Mouse (Mus musculus): ENCODE measurements at regions not wholly inside any gene's neighbourhood (a gene's known extent, or its start where the extent isn't known, plus 50 kb on each side); places are given as distances from the start of the nearest gene placed in this dataset.
A peak's percentile ranks its signal among the peaks of the same experiment; 100 is the strongest.
"Not testable (repeated sequence)": the region's sequence is repeated elsewhere in the genome, so short reads cannot be mapped to it uniquely, and the experiment has no call there.

DNA sequence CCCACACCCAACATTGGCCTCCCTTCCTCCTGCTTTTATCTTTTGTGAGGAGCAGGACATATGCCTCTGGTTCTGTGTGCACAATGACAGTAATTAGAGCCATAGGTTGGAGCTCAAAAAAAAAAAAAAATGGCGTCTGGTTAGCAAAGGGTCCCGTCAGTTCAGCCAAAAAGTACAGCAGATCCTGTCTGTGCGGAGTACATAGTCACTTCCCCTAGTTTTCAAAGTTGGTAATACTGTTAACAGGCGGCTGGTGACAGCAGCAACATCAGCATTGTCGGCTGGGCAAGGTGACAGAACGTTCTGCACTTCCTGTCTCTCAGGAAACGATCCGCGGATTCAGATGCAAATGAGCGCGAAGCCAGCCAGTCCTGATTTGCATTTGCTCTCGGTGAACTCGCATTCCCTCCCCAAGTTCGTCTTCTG lies 642.4 kb upstream of the Gm19410 start:
- no peak for DNase-seq (ENCODE audit: low read depth)

DNA sequence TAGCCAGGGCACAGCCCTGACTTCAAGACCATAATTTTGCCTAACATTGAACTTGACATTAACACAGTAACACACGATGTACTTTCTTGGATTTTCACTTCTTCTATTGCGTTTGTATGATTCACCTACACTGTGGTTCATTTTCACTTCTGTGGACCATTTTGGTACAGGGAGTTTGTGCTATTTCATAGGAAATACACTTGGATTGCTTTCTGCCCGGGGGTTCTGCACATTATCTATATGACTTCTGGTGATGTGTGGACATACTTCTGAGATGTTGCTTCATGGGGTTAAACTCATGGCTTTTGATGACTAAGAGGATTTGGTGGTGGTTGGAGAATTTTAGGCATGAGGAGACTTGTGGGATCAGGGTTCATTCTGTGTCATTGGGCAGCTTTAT lies 640.4 kb upstream of the Gm19410 start:
- DNase-seq (ENCODE audit: low read depth) = no peak

DNA sequence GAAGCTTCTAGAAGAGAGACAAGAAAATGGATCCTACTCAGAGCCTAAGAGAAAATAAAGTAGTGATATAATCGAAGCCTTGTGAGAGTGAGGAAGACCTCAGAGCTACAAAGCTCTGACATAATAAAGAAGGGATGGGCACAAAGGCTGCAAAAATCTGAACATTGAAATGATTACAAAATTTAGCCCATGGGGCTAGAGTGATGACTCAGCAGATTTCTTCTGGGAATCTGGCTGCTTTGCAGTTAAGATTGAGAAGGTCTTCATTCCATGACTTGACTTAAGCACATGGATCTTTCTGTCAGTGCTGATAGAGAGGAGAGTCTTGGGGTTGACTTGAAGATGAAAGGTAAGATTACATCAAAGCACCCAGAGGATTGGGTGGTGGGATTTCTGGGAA lies 633.3 kb upstream of the Gm19410 start:
- DNase-seq (ENCODE audit: low read depth) = no peak

DNA sequence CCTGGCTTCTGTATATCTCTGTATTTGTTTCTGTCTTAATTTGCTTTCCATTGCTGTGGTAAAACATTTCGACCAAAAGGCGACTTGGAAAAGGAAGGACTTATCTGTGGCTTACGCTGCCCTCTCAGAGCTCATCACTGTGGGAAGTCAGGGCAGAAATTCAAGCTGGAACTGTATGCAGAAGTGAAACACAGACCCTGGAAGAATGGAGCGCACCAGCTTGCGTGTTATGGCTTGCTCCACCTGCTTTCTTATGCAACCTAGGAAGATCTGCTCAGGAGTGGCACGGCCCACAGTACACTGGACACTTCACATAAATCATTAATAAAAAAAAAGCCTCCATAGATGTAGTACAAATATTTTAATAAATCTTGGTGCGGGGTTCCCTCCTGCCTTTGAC lies 630.0 kb upstream of the Gm19410 start:
- DNase-seq (ENCODE audit: low read depth) = no peak

DNA sequence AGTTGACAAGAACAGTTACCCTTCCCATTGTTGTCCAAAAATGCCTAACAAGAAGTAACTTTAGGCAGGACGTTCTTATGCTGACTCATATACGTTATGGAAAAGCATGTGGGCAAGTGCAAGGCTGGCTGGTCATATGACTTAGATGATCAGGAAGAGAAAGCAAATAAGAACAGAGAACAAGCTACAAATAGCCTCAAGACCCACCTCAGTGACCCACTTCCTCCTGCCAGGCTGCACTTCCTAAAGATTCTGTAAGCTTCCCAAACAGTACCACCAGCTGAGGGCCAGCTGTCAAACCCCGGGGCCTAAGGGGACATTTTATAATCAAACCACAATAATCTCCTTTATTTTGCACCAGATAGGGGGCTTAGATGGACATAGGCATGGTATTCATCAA lies 628.9 kb upstream of the Gm19410 start:
- no peak for DNase-seq (ENCODE audit: low read depth)

DNA sequence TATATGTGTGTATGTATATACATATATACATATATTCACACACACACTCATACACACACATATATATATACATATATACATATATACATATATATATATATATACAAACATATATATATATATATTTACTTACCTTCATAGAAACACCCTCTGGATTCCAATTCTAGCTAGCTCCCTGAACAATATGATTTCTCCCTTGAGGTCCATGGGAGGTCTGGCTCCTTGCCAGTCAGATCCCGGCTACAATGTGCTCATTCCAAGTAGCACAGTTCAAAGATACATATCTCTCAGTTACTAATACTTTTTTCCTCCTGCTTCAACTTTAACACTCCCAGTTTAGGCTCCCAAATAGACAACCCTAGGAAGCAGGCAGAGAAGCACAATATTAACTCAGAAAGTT lies 624.8 kb upstream of the Gm19410 start:
- no peak for DNase-seq (ENCODE audit: low read depth)

DNA sequence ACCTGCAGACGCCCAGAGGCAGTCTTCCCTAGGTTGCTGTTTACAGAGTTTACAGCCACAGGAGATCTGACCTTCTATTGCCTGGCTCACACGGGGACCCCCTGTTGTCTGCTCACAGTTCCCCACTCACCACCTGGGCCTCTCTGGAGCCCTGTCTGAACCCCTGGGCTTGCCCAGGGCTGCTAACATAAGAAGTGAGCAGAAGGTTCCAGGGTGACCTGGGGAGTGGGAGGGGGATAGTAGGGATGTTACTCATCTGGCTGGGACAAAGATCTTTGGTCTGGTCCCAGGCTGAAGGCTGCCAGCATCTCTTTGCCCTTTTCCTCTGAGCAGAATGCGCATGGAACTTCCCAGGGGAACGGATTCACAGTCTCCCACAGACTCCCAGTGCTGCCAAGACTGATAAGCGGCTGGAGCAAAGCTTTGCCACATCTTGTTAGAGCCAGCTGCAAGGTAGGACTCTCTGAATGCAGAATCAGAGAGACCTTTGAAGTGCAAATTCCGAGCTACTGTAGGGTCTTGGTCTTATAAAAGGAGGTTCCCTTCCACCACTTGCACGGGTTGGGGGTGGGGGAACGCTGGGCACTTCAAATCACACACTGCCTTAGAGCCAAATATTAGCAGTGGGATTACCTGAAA lies 622.5 kb upstream of the Gm19410 start:
- DNase-seq (ENCODE audit: low read depth) = no peak

DNA sequence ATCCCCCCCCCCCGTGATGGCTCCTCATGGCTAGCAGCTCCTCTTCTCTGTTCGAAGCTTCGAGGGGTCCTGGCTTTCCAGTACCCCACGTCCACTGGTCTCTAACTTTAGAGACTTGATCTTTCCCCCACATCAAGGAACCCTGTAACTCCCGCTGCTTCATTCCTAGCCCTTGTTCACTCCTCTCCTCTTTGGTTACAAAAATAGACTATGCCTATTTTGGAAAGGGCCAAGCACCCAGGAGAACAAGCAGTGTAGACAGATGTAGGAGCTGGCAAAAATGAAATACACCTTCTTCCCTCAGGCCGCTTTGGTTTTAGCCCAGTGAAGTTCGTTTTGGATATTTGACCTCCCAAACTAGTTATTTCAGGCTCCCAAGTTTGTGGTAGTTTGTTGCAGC lies 621.9 kb upstream of the Gm19410 start:
- DNase-seq (ENCODE audit: low read depth) = no peak

DNA sequence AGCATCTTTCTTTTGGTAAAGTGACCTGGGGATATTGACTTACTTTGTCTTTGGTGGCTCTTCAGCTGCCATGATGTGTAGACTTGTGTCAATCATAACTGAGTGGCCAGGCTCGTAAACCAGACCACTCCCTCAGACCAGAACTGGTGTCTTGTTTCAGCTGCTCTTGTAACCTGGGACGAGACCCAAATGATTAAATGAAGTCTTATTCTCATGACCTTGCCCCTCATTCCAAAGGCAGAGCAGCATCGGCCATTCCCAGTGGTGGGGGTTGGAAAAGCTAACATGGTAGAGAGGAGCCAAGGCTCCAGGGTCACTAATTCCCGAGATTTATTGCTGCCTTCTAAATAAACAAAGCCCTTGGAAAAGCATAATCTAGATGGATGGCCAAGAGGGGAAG lies 621.2 kb upstream of the Gm19410 start:
- DNase-seq (ENCODE audit: low read depth) = no peak

DNA sequence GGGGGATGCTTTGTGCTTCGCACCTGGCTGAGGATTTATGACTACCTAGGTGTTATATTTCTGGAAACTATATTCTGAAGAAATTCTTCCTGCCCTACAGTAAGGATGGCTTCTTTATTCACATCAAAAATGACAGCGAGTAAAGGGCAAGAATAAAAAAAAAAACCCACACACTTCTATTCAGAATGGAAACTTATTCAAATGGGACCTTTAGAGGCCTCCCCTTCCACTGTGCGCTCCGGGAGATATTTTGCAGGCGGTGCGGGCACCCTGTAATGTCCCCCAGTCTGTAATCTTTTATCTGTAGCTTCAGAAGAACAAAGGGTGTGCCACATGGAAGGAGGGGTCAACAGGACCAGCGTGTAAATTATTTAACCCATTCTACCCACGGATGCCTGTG lies 618.1 kb upstream of the Gm19410 start:
- no peak for DNase-seq (ENCODE audit: low read depth)

DNA sequence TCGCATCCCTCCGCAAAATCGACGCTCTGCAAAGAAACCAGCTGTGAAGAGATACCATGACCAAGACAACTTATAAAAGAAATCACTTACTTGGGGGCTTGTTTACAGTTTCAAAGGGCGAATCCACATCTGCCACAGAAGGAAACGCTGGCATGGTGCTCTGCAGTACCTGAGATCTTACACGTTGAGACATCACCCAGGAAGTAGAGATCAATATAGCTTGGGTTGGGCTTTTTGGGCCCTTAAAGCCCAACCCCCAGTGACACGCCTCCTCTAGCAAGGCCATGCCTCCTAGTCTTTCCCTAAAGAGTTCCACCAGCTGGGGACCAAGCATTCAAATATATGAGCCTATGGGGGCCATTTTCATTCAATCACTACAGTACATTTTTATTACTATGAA lies 617.6 kb upstream of the Gm19410 start:
- no peak for DNase-seq (ENCODE audit: low read depth)

DNA sequence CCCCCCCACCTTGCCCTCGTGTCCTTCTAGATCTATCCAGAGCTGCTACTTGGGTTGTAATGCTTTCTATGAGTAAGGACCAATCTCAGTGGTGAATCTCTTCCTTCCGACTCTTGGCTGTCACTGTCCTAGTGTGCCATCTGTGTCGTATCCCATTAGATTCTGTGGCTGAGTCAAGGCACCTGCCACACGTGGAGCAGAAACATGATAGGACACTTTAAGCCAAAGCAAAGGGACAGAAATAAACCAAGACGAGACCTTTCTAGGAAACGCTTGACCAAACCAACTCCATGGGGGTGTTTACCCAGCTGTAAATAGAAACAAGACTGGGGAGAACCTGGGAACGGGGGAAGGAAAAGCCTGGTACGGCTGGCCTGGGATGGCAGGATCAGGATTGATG lies 613.0 kb upstream of the Gm19410 start:
- no peak for DNase-seq (ENCODE audit: low read depth)

DNA sequence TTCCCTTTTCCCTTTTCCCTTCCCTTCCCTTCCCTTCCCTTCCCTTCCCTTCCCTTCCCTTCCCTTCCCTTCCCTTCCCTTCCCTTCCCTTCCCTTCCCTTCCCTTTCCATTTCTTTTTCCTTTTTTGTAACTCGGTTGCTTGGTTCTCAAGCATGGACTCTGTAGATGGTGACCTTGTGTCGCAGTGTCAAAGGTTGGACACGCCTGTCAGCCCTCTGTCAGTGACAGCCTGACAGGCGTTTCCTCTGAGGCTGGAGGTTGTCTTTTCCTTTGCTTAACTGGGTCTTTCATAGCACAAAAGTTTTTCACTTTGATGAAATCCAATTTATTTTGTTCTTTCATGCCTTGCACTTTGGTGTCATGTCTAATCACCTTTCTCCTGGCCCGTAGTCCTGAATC lies 609.3 kb upstream of the Gm19410 start:
- DNase-seq (ENCODE audit: low read depth) = no peak

DNA sequence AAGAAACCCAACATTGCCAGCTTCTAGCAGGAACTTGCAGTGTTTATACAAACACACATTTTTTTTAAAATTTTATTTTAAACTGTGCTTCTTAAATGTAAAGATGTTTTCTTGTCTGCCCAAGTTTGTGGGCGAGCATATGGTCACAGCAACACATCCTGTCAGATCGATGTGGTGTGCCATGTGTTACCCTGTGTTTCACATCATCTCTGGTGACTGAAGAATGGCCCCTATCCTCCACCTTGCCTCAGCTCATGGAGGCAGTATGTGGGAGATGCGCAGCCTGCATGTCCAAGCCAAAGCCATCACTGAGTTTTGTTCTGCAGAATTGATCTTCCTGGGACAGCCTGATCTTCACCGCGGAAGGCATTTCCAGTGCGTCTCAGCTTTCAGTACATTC lies 607.9 kb upstream of the Gm19410 start:
- DNase-seq (ENCODE audit: low read depth) = no peak

DNA sequence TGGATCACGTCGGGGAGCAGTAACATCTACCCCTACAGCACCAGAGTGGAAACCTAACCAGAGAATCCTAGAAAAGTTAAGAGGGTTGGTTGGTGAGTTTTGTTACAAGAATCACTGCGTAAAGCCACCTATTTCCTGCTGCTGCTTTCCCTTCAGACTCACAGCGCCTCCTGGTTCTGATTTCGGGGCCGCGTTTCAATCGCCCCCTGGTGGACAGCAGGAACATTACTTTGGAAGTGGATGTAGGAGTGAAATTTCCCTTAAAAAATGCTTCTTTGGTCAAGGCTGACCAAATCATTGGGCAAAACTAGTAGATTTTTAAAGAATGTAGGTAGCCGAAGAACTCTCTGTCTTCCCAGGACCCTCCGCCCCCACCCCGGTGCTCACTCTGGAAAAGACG lies 606.3 kb upstream of the Gm19410 start:
- peak; percentile 67 for DNase-seq (ENCODE audit: low read depth)

DNA sequence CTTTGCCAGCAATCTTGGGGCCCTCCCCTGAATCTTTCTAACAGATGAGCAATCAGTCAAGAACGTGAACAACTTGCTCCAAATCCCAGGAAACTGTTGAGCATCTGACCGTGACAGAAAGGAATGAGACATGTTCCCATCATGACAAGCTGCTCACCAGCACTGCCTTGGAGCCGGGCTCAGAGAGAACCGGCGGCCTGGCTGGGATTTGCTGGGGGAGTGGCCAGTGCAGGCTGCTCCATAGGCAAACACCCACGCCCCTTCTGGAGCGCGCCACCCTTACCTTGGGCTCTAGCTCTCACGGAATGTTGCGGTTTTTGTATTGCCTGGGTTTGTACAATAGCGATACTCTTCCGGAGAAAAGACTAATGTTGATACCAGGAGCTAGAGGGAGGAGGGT lies 605.4 kb upstream of the Gm19410 start:
- DNase-seq (ENCODE audit: low read depth) = peak; percentile 9

DNA sequence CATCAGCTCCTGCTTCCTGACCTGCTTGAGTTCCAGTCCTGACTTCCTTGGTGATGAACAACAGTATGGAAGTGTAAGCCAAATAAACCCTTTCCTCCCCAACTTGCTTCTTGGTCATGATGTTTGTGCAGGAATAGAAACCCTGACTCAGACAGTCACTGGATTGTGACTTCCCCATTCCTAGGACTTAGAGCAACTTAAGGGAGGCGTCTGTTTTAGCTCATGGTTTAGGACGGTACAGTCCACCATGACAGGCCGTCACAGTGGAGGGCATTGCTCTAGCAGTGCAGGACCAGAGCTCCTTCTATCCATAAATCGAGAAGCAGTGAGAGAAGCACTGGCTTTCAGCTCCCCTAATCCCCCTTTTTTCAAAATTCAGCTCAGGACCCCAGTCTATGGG lies 603.4 kb upstream of the Gm19410 start:
- DNase-seq (ENCODE audit: low read depth) = not testable (repeated sequence)

DNA sequence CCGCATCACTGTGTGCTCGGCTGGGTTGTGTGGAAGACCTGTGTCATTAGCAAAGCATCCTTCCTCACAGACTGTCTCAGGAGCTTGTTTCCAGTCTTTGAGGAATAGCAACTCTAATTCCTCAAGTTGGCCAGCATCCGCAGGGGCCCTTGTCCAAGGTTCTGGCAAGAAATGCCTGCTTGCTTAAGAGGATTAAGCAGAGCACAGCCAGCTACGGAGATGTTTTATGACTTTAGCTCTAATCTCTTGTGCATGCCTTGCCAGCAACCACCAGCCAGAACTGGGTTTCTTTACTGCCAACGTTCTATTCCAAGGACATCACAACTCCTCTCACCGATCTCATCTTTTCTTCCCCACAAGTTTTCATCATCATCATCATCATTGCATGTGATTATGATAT lies 599.0 kb upstream of the Gm19410 start:
- peak; percentile 9 for DNase-seq (ENCODE audit: low read depth)

DNA sequence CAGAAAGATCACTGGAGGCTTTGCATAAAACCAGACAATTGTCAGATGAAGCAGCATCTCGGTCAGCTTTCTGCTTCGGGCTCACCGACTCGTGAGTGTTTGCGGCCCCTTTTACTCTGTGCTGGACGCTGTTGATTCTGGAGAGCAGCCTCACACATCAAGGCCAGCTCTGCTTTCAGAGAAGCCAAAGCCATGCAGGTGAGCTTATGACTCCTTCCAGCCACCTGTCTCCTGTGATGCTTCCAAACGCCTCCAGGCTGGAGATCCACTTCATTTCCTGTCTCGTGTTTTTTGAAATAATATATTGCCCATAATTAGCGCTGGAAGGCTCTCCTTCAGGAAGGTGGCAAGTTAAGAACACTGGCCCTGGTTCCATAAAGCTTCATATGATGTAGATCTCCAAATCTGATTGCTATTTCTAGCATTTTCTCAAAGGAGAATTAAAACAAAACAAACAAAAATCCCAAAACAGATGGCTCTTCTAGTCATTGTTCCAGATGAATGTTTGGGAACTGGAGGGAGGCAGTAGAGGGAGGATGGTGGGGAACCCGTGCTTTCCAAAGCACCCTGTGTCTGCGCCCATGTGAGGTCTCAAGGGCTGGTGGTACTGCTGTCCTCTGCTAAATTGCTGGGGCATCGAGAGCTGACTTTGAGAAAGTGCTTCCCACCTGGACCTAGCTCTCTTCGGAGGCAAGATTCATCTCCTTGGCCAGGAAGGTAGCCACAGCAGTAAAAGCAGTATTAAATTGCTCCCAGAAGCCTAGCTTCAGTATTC lies 593.9 kb upstream of the Gm19410 start:
- no peak for DNase-seq (ENCODE audit: low read depth)

DNA sequence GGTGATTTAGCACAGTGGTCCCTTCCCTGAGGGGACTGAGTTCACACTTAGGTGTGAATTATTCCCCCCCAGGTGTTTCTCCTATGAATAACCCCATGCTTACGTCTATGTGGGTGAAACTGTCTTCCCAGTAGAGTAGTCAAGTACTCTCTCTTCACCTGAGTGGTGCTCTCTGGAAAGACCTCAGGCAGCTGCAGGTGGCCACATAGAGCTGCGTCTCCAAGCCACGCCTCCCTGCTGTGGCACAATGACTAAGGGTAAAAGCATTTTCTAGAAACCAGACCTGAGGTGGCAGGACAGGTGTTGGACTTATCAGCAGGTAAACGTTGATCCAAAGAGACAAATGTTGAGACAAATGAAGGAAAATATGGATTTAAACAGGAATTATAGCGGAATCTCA lies 588.3 kb upstream of the Gm19410 start:
- DNase-seq (ENCODE audit: low read depth) = no peak

DNA sequence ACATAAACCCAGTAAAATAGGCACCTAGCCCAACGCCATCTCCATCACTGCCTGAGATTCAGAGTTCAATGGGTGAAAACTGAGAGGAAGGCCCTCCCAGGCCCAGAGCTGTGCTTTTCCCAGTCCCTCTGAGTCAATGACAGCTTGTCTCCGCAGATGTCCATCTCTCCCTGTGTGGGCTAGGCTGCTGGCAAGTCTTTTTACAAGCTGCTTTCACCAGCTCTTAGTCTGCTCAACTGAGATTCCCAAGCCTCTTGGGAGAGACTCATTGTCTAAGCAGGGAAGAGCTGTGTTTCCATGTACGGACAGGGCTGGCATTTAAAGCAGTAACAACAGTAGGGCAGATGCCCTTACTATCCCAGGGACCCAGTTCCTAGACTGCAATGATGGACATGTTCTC lies 585.5 kb upstream of the Gm19410 start:
- DNase-seq (ENCODE audit: low read depth) = no peak

DNA sequence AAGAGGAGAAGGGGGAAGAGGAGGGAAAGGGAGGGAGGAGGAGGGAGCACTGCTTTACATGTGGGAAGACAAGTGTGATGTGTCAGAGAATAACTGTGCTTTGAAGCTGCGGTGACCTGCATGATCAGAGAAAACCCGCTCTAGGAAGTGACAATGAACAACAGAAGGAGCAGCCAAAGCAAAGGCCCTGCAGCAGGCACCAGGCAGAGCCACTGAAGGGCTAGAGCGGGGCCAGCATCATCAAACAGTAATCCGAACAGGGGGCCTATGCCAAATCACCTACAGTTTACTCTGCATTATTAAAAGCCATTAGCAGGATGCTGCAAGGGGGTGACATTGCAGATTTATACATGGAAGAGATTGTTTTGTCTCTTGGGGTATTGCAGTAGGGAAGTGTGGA lies 583.4 kb upstream of the Gm19410 start:
- no peak for DNase-seq (ENCODE audit: low read depth)

DNA sequence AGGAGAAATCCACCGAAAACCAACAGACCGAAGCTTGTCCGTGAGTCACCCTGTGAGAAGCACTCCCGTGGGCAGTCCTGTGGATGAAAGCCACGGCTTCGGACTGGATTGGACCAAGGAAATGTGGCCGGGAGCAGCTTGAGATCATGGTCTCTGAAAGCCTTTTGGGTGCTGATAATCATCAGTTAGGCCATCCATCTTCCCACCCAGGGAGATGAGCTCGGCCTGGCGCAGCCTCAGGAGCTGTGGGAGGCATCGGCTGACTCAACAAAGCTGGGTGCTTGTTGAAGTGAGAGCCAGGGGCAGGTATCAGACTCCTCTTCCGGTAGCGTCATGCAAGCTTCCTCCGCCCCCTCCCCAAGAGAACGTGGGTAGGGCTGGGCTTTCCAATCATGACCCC lies 582.2 kb upstream of the Gm19410 start:
- no peak for DNase-seq (ENCODE audit: low read depth)

DNA sequence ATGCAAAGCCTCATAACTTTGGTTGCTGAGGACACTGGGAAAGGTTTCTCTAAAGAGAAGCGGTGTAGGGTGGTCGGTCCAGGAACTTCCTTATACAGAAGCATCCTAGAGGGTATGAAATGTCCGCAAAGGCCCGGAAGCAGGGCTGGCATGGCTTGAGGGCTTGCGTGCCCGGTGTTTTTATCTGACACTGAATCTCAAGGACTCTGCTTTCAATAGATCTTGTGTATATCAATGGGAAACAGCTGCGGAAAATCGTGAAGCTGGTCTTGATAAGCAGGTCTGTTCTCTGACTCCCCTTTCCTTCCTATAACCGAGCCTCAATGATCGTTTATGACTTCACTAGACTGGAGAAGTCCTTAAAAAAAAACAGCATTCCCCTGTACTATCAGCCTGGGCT lies 580.4 kb upstream of the Gm19410 start:
- no peak for DNase-seq (ENCODE audit: low read depth)

Measured in NIH3T3 (cell line).